Mouse (Mus musculus): ENCODE results near the gene Ahdc1. TPM values are rescaled to one million over a fixed set of nuclear protein-coding genes. Genes with fewer than 3 reads are reported as not detected.
A peak's percentile ranks its signal among the peaks of the same experiment; 100 is the strongest.
"Not testable (repeated sequence)": the region's sequence is repeated elsewhere in the genome, so short reads cannot be mapped to it uniquely, and the experiment has no call there.

Gene Ahdc1
- total RNA-seq, 2 experiments from 2014 or later: 114 to 116 TPM

DNA sequence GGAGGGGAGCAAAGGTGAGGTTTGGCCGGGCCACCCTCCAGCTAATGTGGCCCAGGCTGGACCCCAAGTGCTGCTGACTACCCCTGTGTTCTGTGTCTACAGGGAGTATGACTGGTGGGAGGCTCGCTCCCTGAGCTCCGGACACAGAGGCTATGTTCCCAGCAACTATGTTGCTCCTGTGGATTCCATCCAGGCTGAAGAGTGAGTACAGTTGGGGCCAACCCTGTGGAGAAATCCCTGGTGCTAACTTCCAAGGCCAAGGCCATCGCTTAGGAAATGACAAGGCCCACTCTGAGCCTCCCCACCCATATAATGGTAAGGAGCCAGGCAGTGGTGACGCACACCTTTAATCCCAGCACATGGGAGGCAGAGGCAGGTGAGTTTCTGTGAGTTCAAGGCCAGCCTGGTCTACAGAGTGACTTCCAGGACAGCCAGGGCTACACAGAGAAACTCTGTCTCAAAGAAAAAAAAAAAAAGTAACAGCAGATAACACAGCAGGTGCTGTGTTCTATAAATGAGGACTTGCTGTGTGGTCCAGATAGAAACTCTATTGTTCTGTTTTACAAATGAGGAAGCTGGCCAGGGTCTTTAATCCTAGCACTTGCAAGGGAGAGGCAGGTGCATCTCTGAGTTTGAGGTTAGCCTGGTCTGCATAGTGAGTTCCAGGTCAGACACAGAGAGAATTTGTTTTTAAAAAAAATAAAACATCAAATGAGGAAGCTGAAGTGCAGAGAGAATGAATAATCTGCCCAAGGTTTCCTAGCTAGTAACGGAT lies 22.3 kb upstream of the Ahdc1 start:
- no peak for DNase-seq (ENCODE audit: low spot score in 2 of 2)

GRCm38 (mm10) chr4:132993553-132993952 lies 17.5 kb upstream of the Ahdc1 start:
- DNase-seq (ENCODE audit: low spot score in 2 of 2): no peak

- DNase-seq (ENCODE audit: low spot score in 2 of 2): no peak
Measured at GRCm38 (mm10) chr4:132997469-132998237, 13.4 kb upstream of the Ahdc1 start.

DNA sequence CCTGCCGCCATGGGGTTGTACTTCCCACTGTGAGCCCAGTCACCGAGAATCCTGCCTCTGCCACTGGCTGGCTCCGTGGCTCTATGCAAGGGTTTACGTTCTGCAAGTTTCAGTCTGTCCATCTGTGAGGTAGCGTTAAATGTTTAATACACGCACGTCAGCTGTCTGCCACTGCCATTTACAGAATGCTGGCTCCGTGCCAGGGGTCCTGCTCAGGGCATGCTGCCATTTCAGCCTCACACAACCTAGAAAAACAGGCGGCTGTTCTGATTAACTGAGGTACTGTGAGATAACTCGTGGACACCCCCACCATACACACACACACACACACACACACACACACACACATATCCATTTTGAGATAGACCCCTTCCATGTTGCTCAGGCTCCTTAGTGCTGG lies 8.2 kb upstream of the Ahdc1 start:
- peak in 1 of 2 experiments; percentile 17 for DNase-seq (ENCODE audit: low spot score in 2 of 2)

DNA sequence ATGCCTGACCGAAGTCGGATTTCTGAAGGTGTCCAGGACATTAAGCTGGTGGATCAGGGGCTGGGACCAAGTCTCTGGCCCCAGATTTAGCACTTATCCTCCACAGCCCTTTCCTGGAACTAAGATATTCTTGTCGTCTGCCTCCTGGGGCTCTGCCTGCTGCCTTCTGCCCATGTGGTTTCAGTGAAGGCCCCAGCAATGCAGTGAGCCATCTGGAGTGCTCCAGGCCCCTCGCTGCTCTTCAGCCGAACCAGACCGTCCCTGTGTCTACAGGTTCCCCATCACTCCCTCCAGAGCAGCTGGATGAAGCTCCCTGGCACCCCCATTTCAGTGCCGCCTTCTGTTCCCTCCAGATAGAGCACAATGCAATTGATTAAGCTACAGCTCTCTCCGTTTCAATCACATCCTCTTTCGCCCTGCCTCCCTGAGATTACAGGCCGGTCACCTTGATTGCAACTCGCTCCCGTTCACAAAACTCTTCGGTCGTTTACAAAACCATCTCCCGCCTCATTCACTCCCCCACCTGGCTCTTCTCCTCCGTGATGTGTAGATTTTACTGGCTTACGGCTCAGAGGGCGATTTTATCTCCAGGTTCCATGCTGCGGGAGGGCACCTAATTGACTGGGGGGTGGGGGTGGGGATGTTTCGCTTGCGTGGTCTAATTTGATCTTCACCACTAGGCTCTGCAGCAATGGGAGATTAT lies 7.6 kb upstream of the Ahdc1 start:
- peak in 1 of 2 experiments; percentile 30 for DNase-seq (ENCODE audit: low spot score in 2 of 2)

DNA sequence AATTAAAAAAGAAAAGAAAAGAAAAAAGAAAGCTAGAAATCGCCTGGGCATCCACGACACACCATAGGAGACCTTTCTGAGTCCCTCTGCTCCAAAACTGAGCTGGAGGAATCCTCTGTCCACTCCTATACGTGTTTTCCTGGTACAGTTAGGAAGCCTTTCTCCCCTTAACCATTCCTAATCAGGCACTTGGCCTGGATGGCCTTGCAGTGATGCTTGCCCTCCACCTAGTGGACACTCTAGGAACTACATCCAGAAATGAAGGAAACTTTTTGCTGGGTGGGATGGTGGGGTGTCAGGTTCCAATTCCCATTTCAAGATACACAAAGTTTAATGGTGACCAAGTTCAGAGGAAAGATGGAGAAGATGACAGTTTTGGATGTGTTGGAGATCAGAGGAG lies 5.8 kb upstream of the Ahdc1 start:
- peak in 1 of 2 experiments; percentile 80 for DNase-seq (ENCODE audit: low spot score in 2 of 2)

DNA sequence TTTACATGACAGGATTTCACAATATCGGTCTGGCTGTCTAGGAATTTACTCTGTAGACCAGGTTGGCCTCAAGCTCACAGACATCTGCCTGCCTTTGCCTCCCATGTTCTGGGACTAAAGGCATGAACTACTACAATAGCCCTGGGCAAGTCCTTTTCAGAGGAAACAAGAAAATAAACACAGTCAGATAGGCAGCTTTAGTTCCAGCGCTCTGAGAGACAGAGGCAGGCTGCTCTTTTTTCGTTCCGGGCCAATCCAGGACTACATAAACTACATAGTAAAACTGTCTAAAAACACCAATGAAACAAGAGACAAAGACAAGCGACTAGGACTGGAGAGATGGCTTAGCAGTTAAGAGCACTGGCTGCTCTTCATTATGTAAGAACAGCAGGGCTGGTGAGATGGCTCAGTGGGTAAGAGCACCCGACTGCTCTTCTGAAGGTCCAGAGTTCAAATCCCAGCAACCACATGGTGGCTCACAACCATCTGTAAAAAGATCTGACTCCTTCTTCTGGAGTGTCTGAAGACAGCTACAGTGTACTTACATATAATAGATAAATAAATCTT lies 5.1 kb upstream of the Ahdc1 start:
- not testable (repeated sequence) for DNase-seq (ENCODE audit: low spot score in 2 of 2)

DNA sequence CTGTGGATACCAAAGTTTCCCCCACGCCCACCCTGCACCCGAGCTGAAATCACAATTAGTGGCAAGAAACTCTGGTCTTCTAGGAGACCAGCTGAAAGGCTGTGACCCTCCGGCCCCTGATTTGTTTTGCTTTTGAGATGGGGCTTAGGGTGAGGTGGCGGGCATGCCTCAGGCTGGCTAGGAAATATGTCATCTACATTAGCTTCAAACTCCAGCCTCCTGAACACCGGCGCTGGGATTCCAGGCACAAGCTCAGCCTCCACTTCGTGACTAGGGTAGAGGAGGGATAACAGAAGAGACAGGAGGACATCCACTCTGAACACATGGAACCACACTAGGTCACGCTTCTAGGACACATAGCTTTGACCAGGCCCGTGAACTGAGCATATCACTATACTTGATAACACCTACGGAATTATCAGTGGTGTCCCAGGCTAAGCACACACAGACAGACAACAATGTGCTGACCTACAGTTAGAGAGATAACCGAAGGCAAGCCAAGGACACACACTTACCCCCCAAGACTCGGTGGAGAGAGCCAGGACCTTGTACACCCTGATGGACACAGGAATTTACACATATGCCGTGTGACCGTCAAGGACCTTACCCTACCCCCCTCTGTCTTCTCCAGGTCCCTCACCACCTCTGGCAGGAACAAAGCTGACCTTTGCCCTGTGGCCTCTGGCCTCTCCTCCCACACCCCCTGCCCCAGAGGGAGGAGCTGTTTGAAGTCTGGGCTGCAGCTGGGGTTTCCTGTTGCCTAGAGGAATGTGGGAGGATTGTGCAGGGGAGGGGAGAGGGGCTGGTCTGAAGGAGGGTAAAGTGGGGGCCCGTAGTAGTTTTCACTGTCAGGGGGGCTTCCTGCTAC lies 3.3 kb upstream of the Ahdc1 start:
- DNase-seq (ENCODE audit: low spot score in 2 of 2): peak in 1 of 2 experiments; percentile 7

- peak in 1 of 2 experiments; percentile 60 for DNase-seq (ENCODE audit: low spot score in 2 of 2)
Measured at GRCm38 (mm10) chr4:133009131-133009530, 1.9 kb upstream of the Ahdc1 start.

DNA sequence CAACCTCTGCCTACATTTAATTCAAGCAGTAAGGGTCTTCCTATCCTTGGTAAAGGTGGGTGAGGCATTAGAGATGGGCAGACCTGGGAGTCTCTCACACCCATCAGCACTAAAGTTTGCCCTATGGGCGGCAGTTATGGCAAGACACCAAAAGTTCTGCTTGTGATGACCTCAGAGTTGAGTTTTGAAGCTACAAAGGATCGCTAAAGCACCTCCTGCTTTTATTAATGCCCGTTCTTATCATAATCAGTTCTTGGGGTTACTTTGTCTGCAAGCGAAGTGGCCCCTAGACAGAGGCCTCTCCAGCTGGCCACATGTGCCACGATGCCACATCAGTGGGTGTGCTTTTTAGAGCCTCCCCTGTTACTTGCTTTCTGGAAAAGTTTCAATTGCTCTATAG lies 1.4 kb upstream of the Ahdc1 start:
- peak in 1 of 2 experiments; percentile 10 for DNase-seq (ENCODE audit: low spot score in 2 of 2)

DNA sequence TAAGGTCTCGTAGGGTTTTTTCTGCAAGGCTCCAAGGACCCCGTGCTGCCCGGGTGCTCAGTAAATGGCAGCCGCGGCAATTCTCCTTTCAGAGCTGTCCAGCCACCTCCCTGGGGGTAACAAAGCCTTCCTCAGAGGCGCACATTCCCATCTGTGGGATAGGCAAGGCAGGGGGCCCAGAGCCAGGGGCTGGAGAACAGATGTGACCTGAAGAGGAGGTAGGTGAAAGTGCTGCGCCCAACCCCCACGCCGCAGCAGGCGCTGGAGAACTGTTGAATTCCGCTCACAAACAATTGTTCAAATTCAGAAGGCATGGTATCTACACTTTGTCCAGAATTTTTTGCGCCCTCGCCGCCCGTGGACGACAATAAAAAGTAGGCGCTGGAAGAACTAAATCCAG lies 449 bp upstream of the Ahdc1 start:
- DNase-seq (ENCODE audit: low spot score in 2 of 2): peak in 1 of 2 experiments; percentile 11

- DNase-seq (ENCODE audit: low spot score in 2 of 2): peak in 1 of 2 experiments; percentile 36
Measured at GRCm38 (mm10) chr4:133011821-133012775, 1.0 kb downstream of the Ahdc1 start.

DNA sequence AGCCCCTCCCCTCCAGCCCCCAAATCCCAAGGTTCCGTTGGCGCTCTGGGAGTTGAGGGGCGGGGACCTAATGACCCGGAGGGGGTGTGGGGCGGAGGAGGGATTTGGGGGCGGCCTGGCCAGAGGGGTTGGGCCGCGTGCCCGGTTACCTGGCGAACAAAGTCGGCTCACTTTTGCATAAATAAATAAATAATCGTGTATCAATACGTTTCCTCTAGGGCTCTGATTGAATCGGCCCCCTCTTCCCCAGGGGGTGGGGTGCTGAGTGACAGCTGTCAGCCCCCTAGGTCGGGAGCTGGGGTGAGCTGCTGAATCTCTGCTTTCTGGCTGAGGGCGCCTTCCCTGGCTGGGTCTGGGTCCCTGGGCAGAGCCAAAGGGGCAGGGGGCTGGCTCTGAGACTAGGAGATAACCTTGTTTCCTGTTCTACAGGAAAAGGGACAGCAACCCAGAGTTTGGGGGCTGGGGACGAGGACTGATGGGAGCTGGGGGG lies 1.8 kb downstream of the Ahdc1 start:
- DNase-seq (ENCODE audit: low spot score in 2 of 2): peak in 1 of 2 experiments; percentile 30

GRCm38 (mm10) chr4:133013266-133013891 lies 2.3 kb downstream of the Ahdc1 start:
- peak in 1 of 2 experiments; percentile 64 for DNase-seq (ENCODE audit: low spot score in 2 of 2)

DNA sequence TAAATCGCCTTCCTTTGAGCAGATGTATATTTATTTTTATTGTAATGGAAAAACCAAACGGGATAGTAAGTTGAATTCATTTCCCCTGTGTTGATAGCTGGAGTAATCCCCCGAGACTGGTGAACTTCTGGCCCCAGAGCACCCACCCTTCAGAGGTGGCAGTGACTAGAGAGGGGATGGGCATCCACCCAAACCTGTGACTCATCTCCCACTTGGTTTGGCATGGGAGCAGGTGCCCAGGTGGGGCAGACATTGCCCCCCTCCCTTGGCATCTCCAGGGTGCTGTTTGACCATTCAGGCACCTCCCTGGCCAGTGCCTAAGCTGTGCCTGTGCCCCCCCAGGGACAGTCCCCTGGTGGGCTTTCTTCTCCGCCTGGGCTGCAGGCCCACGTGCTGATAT lies 3.0 kb downstream of the Ahdc1 start:
- peak in 1 of 2 experiments; percentile 8 for DNase-seq (ENCODE audit: low spot score in 2 of 2)

DNA sequence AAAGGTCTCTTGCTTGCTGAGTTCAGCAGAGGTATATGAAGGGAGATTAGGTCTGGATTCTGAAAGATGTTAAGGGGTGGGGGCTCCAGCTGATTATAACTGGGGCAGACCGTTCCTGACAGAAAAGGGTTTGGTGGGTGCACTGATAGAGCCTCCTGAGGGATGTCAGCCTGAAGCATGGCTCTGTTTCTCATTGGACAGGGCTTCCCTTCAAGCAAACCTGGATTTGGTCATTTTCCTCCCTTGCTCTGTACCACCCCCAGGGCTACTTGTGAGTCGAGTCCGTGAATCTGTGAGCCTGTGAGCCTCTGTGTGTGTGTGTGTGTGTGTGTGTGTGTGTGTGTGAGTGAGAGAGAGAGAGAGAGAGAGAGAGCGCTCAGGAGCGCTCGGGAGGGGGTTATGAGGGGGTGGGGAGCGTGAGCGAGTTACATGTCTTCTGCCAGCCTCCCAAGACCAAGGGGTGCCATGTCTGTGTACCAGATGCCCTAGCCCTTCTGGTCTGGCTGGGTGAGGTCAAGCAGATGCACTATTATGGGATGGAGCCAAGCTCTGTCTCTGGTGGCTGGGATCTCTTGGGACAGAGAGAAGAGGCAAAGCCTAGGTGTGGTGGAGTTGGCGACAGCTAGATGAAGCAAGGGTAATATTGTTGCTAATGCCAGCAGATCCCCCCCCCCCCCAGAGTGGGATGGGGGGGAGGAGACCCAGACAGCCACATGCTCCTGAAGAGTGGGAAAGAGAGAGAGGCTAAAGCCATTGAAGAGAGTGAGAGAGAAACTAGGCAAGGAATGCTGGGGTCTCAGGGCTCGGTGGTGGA lies 4.0 kb downstream of the Ahdc1 start:
- DNase-seq (ENCODE audit: low spot score in 2 of 2): peak in 1 of 2 experiments; percentile 9
